Mouse (Mus musculus) ovary, adult 18-20 months (tissue): Measurements from ENCODE around the gene Elof1.
"Not testable (repeated sequence)": the region's sequence is repeated elsewhere in the genome, so short reads cannot be mapped to it uniquely, and the experiment has no call there.

Experiments
- DNase-seq: peaks from one replicate; pipeline ENCODE4 v3.0.0; 2022; ENCODE audit warnings: low spot score, mixed read lengths

The Elof1 gene

GRCm38 (mm10) chr9:22092746-22093145 lies 24.2 kb downstream of the Elof1 start:
- DNase-seq: no peak

- no peak for DNase-seq
Observed at GRCm38 (mm10) chr9:22089986-22090385, 27.0 kb downstream of the Elof1 start.

- no peak for DNase-seq
Observed at GRCm38 (mm10) chr9:22089281-22089680, 27.7 kb downstream of the Elof1 start.

GRCm38 (mm10) chr9:22087034-22087618 lies 29.8 kb downstream of the Elof1 start:
- no peak for DNase-seq

GRCm38 (mm10) chr9:22086012-22086411 lies 31.0 kb downstream of the Elof1 start:
- DNase-seq: no peak

- peak; percentile 93 for DNase-seq
Observed at GRCm38 (mm10) chr9:22085022-22085834, 31.7 kb downstream of the Elof1 start, which contains the start of gene Ecsit. Gene Ecsit, minus strand, starts transcription at chr9:22085438.

GRCm38 (mm10) chr9:22084667-22085021 lies 32.3 kb downstream of the Elof1 start:
- no peak for DNase-seq

- no peak for DNase-seq
Observed at GRCm38 (mm10) chr9:22076223-22076622, 40.7 kb downstream of the Elof1 start.

GRCm38 (mm10) chr9:22075778-22076177 lies 41.2 kb downstream of the Elof1 start:
- DNase-seq: not testable (repeated sequence)

- DNase-seq: no peak
Observed at GRCm38 (mm10) chr9:22072276-22072675, 44.7 kb downstream of the Elof1 start.

GRCm38 (mm10) chr9:22070791-22071573 lies 46.0 kb downstream of the Elof1 start, which contains the start of the genes Gm49318 and Zfp653:
Gene Gm49318, minus strand, starts transcription at chr9:22071259.
Gene Zfp653, minus strand, starts transcription at chr9:22071376.
- DNase-seq: peak; percentile 95

GRCm38 (mm10) chr9:22069881-22070553 lies 47.0 kb downstream of the Elof1 start:
- no peak for DNase-seq

- no peak for DNase-seq
Observed at GRCm38 (mm10) chr9:22067195-22067594, 49.8 kb downstream of the Elof1 start.

- no peak for DNase-seq
Observed at GRCm38 (mm10) chr9:22066433-22066832, 50.5 kb downstream of the Elof1 start.

- DNase-seq: no peak
Observed at GRCm38 (mm10) chr9:22065642-22066041, 51.3 kb downstream of the Elof1 start.

GRCm38 (mm10) chr9:22064341-22064740 lies 52.6 kb downstream of the Elof1 start:
- DNase-seq: no peak
